ENCODE assay signal across 33 mouse cellular contexts in genomic region chr6:40033935-40034334, GRCm38 (mm10).
"Had no signal": no experiment of that assay in that cellular context is flagged by ENCODE, and none has a peak within 500 bp of the region (broad histone marks: within the 10 kb centered on the region; RNA-seq: fewer than 3 reads in every experiment).

No protein-coding gene starts in this region.

- ATAC-seq: hindbrain, embryonic 16.5 days; hindbrain, postnatal 0 days; inflammation-experienced regulatory T-cells, adult 6 months; intestine, embryonic 15.5 days had no signal

- H3K27me3 ChIP-seq: heart, embryonic 12.5 days; heart, embryonic 13.5 days; heart, embryonic 15.5 days; hindbrain, embryonic 12.5 days; hindbrain, embryonic 13.5 days; hindbrain, embryonic 15.5 days; intestine, embryonic 15.5 days; kidney, embryonic 15.5 days had no signal

- H3K4me1 ChIP-seq: heart, embryonic 10.5 days; heart, embryonic 12.5 days; heart, embryonic 13.5 days; heart, embryonic 15.5 days; hindbrain, embryonic 15.5 days; intestine, embryonic 15.5 days; kidney, embryonic 15.5 days had no signal

- H3K4me2 ChIP-seq: heart, embryonic 11.5 days; heart, embryonic 12.5 days; heart, embryonic 13.5 days; heart, embryonic 15.5 days; hindbrain, embryonic 12.5 days; hindbrain, embryonic 13.5 days; hindbrain, embryonic 14.5 days; hindbrain, embryonic 15.5 days; intestine, embryonic 15.5 days; kidney, embryonic 15.5 days had no signal

- H3K36me3 ChIP-seq: heart, embryonic 10.5 days; heart, embryonic 12.5 days; heart, embryonic 13.5 days; heart, embryonic 15.5 days; hindbrain, embryonic 10.5 days; hindbrain, embryonic 12.5 days; hindbrain, embryonic 13.5 days; hindbrain, embryonic 15.5 days; intestine, embryonic 15.5 days; kidney, embryonic 15.5 days had no signal

- H3K4me3 ChIP-seq: heart, embryonic 10.5 days; heart, embryonic 12.5 days; heart, embryonic 13.5 days; heart, embryonic 15.5 days; hindbrain, embryonic 10.5 days; hindbrain, embryonic 12.5 days; hindbrain, embryonic 13.5 days; hindbrain, embryonic 15.5 days; intestine, embryonic 15.5 days; kidney, embryonic 15.5 days; layer of hippocampus, adult 2 months; left cerebral cortex, adult 2 months had no signal

- H3K9ac ChIP-seq: heart, embryonic 12.5 days; heart, embryonic 13.5 days; heart, embryonic 15.5 days; hindbrain, embryonic 12.5 days; hindbrain, embryonic 13.5 days; hindbrain, embryonic 14.5 days; hindbrain, embryonic 15.5 days; intestine, embryonic 15.5 days; kidney, embryonic 15.5 days had no signal

- H3K27ac ChIP-seq: heart, embryonic 10.5 days; heart, embryonic 13.5 days; heart, embryonic 15.5 days; hindbrain, embryonic 10.5 days; hindbrain, embryonic 12.5 days; hindbrain, embryonic 13.5 days; hindbrain, embryonic 14.5 days; hindbrain, embryonic 15.5 days; hindbrain, postnatal 0 days; intestine, embryonic 15.5 days; kidney, embryonic 15.5 days; kidney, postnatal 0 days; layer of hippocampus, adult 2 months; left cerebral cortex, adult 2 months had no signal

- DNase-seq: heart, postnatal 10 days; heart, postnatal 14 days; heart, postnatal 4 days; kidney, adult 11 months; kidney, adult 18-20 months; kidney, adult 2 months; kidney, adult 8-10 months; kidney, adult 9 months; kidney, postnatal 10 days; kidney, postnatal 14 days; kidney, postnatal 25 days; kidney, postnatal 36 days; kidney, postnatal 4 days; layer of hippocampus, adult 9-11 months; layer of hippocampus, postnatal 36 days had no signal

- H3K9me3 ChIP-seq: heart, embryonic 10.5 days; heart, embryonic 12.5 days; heart, embryonic 13.5 days; heart, embryonic 15.5 days; hindbrain, embryonic 10.5 days; hindbrain, embryonic 12.5 days; hindbrain, embryonic 13.5 days; hindbrain, embryonic 15.5 days; intestine, embryonic 15.5 days; kidney, embryonic 15.5 days had no signal
